Mouse (Mus musculus) adipocyte (in vitro differentiated cells): ENCODE measurements around the gene Erich3.
"Not testable (repeated sequence)": the region's sequence is repeated elsewhere in the genome, so short reads cannot be mapped to it uniquely, and the experiment has no call there.

ENCODE experiments used
- DNase-seq: peaks from one replicate; pipeline ENCODE4 v3.0.0-alpha.2; 2016; ENCODE audit warnings: low spot score

Gene Erich3

DNA sequence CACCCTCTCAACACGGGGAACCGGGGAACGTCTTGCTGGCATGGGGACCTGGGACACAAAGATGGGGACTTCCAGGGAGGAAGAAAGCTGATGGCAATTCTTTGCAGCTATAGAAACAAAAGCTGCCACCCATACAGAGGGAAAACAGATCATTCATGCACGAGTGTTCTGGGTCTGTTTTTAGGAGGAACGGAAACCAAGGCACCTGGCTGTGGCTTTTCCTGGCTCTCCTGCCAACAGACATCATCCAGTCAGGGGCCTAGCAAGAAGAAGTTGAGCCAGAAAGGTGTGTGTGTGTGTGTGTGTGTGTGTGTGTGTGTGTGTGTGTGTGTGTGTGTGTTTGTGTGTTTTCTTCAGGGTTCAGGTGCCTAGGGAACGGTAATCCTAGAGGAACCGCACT lies at the start of gene Erich3:
Erich3 (plus strand) TSS at position 315 of the 400 bp plus-strand sequence.
- DNase-seq = no peak

- no peak for DNase-seq
Measured at GRCm38 (mm10) chr3:154614771-154615170, 48.9 kb upstream of the Erich3 start.

- no peak for DNase-seq
Measured at GRCm38 (mm10) chr3:154615304-154615703, 48.4 kb upstream of the Erich3 start.

DNA sequence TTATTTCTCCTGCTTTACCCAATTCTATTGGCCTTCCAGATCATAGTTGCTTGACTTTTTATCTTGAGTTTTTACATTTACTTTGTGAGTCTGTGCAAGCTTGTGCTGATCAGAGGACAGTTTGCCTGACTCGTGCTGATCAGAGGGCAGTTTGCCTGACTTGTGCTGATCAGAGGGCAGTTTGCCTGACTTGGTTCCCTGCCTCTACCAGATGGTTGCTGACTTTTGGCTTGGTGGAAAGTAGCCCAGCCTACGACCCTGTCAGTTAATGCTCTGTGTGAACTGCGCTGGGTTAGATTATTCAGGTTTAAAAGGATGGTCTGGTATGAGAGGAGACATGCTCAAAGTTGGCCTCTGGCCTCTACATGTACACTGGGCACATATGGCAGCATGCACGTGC lies 47.6 kb upstream of the Erich3 start:
- no peak for DNase-seq

- no peak for DNase-seq
Measured at GRCm38 (mm10) chr3:154628284-154628683, 35.4 kb upstream of the Erich3 start.

DNA sequence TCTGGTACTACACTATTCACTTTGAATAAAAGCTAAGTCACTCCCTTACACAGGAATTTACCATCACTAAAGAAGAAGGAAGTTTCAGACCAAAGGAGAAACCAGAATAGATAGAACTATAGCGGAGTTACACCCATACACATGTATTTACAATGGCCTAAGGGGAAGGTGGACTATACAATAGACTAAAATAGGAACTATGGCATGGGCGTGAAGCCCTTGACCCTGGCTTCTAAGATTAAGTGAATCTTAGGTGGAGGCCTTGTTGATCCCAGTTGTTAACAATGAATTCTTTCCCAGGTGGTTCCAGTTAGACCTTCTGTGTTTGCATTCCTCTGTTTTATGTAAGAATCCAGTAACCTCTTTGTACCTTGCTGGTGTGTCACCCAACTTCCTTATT lies 32.4 kb upstream of the Erich3 start:
- DNase-seq = not testable (repeated sequence)

- DNase-seq = peak; percentile 29
Measured at GRCm38 (mm10) chr3:154633091-154633490, 30.6 kb upstream of the Erich3 start.

GRCm38 (mm10) chr3:154646638-154647442 lies 16.8 kb upstream of the Erich3 start:
- peak; percentile 66 for DNase-seq

GRCm38 (mm10) chr3:154647443-154647780 lies 16.2 kb upstream of the Erich3 start:
- DNase-seq = no peak

- no peak for DNase-seq
Measured at GRCm38 (mm10) chr3:154649411-154650285, 14.0 kb upstream of the Erich3 start.

GRCm38 (mm10) chr3:154651192-154651821 lies 12.4 kb upstream of the Erich3 start:
- no peak for DNase-seq

GRCm38 (mm10) chr3:154652581-154653420 lies 10.9 kb upstream of the Erich3 start:
- peak; percentile 53 for DNase-seq

DNA sequence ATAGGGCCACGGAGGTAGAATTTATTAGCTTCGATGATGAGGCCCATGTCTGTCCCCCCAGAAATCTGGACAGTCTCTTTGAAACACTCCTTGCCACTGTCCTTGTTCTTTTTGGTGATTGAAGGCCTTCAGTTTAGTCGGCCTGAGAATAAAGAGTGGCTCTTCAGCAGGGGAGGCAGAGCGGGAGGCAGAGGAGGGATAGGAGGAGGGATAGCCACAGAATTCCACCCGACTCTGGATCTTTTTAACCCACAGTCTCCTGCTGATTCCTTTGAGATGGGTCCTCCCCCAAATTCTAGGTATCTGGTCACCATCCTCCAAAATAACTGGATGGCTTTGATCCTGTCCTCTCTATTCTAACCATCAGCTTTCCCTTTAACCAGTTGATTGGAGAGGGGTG lies 10.2 kb upstream of the Erich3 start:
- DNase-seq = no peak

DNA sequence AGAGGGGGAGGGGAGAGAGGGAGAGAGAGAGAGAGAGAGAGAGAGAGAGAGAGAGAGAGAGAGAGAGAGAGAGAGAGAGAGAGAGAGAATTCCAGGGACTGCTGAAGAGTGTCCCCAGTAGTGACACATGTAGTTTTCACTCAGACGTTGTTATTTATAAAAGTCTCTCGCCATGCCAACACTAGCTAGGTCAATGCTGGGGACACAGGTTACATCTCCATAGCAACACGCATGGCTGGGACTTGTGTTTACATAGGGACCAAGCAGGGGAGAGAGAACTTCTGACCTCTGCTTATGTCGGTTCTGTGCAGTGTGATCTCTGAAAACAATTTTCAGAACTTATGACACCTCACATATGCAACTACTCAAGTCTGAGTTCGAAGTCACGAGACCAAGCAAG lies 9.4 kb upstream of the Erich3 start:
- no peak for DNase-seq

- no peak for DNase-seq
Measured at GRCm38 (mm10) chr3:154654901-154655300, 8.8 kb upstream of the Erich3 start.

DNA sequence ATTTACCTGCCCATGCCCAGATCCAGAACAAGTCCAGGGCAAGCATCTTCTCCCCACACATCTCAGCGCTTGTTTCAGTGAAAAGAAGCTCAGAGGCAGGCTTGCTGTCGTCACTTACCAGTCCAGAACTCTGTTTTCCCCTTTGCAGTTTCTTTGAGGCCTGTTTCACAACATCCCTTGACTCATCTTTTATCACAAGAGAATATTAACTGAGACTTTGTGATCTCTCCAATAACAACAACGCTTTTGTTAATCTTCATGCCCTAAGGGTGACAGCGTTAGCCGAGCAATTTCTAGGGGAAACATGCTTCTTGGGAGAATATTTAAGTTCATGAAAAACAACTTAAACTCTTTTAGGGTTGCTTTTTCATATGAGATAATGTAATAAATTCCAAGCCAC lies 7.9 kb upstream of the Erich3 start:
- DNase-seq = no peak

- DNase-seq = no peak
Measured at GRCm38 (mm10) chr3:154663976-154664581, 420 bp downstream of the Erich3 start.

DNA sequence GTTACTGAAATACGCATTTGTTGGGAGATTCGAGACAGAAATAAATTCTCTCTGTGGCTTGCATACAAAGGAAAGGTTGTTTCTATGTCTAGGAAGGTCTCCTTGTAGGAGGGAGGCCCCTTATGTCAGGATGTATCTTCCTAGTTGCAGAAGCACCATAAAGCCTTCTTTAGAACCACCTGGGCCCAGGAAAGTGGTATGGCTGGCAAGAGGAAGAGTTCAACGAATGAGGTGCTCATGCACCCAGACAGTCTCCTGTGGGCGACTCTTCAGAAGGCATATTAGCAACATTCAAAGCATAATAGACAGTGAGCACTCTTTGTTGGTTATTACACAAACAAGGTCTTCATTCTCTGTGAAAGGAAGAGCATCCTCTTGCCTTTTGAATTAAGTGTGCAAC lies 977 bp downstream of the Erich3 start:
- DNase-seq = no peak

GRCm38 (mm10) chr3:154668485-154668884 lies 4.8 kb downstream of the Erich3 start:
- no peak for DNase-seq

DNA sequence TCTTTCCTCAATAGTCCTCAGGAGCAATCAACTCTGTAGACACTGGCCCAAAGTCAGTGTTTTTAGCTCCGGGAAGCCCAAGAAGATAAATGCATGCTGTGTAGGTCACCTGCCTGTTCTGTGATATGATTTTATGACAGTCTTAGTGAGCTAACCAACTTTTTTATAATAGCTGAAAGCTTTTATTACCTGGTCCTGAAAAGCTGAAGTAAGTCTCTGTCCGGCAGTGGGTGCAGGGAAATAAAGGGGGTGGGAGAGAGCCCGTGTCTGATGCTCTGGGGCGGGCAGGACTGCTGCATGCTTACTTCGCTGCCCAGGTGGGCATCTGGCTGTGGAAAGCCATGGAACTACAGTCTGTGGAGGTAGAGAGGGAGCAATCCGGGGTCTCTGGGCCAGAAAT lies 6.9 kb downstream of the Erich3 start:
- no peak for DNase-seq

GRCm38 (mm10) chr3:154671013-154671412 lies 7.4 kb downstream of the Erich3 start:
- no peak for DNase-seq
